Mouse (Mus musculus): ENCODE measurements at regions not wholly inside any gene's neighbourhood (a gene's known extent, or its start where the extent isn't known, plus 50 kb on each side); places are given as distances from the start of the nearest gene placed in this dataset.
"Not testable (repeated sequence)": the region's sequence is repeated elsewhere in the genome, so short reads cannot be mapped to it uniquely, and the experiment has no call there.

DNA sequence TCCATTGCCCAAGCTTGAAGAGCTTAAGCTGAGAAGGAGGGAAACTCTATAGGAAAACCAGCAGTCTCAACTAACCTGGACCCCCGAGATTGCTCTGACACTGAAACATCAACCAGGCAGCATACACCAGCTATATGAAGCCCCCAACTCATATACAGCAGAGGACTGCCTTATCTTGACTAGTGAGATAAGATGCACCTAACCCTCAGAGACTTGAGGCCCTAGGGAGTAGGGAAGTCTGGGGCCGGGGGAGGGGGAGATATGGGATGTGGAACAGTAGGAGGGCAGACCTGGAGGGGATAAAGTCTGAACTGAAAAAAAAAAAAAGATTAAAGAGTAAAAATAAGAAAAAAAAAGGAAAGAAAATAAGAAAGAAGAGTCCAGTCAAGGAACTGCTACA is 540.5 kb upstream of the Pkdcc start:
- H3K9ac ChIP-seq (ENCODE audit: low read length) = no peak overlapping the region
- no peaks in the 10 kb centered on the region for H3K36me3 ChIP-seq (ENCODE audit: control insufficient read depth, insufficient read depth, low read length)

GRCm38 (mm10) chr17:82666557-82666956 is 548.5 kb upstream of the Pkdcc start:
- H3K4me1 ChIP-seq (replicated peaks; ENCODE audit: control insufficient read depth, insufficient read depth); H3K4me2 ChIP-seq (replicated peaks; ENCODE audit: low read depth); H3K4me3 ChIP-seq (ENCODE audit: low read depth, low read length); H3K27me3 ChIP-seq (ENCODE audit: control insufficient read depth, insufficient read depth, low read length); DNase-seq (ENCODE audit: low spot score); ATAC-seq (ENCODE audit: low FRiP score, low TSS enrichment); H3K36me3 ChIP-seq (ENCODE audit: control insufficient read depth, insufficient read depth, low read length); H3K9me3 ChIP-seq (ENCODE audit: control insufficient read depth, low read length); H3K9ac ChIP-seq (ENCODE audit: low read length); H3K27ac ChIP-seq (replicated peaks): not testable (repeated sequence)
- WGBS = 92% methylated on average over 1 of the region's 1 CpGs

More for the DNA sequence above, 540.5 kb upstream of the Pkdcc start:
- Histone ChIP-seq H3K4me3 (ENCODE audit: low read depth, low read length) (no peak overlapping the region), H3K4me2 (replicated peaks; ENCODE audit: low read depth) (no peak overlapping the region), H3K9me3 (ENCODE audit: control insufficient read depth, low read length) (no peaks in the 10 kb centered on the region), H3K4me1 (replicated peaks; ENCODE audit: control insufficient read depth, insufficient read depth) (no peaks in the 10 kb centered on the region), H3K27me3 (ENCODE audit: control insufficient read depth, insufficient read depth, low read length) (no peaks in the 10 kb centered on the region), H3K27ac (replicated peaks) (no peak overlapping the region)
- DNase-seq (ENCODE audit: low spot score) (no peak), ATAC-seq (ENCODE audit: low FRiP score, low TSS enrichment) (no peak)
- TF ChIP-seq EP300 (optimal IDR thresholded peaks at IDR 0.05) = no peak
- no peak for TF ChIP-seq CTCF (IDR thresholded peaks at IDR 0.05; ENCODE audit: low read depth)
- WGBS = 81% methylated on average over 2 of the region's 2 CpGs

DNA sequence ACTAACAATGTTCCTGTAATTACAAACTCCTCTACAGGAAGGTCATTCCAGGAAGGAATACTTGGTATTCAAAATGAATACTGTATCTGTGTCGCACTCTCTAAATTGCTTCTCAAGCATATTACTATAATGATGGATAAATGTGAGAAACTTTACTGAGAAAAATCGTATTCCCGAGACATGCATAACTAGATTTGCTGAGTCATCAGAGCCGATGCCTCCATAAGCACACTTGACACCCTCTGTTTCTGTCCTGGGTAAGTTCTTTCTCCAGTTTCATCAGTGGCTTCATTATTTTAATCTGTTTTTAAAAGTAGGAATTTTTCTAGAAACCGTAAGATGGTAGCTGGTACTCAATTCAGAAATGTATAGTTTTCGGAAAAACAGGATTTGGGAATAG is 550.7 kb upstream of the Pkdcc start:
- TF ChIP-seq EP300 (optimal IDR thresholded peaks at IDR 0.05) = no peak
- no peak for TF ChIP-seq CTCF (IDR thresholded peaks at IDR 0.05; ENCODE audit: low read depth)
- H3K9ac ChIP-seq (ENCODE audit: low read length) = no peak overlapping the region
- H3K36me3 ChIP-seq (ENCODE audit: control insufficient read depth, insufficient read depth, low read length) = no peaks in the 10 kb centered on the region
- H3K27ac ChIP-seq (replicated peaks) = no peak overlapping the region
- H3K4me3 ChIP-seq (ENCODE audit: low read depth, low read length) = no peak overlapping the region
- no peaks in the 10 kb centered on the region for H3K9me3 ChIP-seq (ENCODE audit: control insufficient read depth, low read length)
- H3K4me2 ChIP-seq (replicated peaks; ENCODE audit: low read depth) = no peak overlapping the region
- H3K27me3 ChIP-seq (ENCODE audit: control insufficient read depth, insufficient read depth, low read length) = no peaks in the 10 kb centered on the region
- DNase-seq (ENCODE audit: low spot score) (no peak), ATAC-seq (ENCODE audit: low FRiP score, low TSS enrichment) (no peak)
- 92% methylated on average over 6 of the region's 6 CpGs for WGBS
- H3K4me1 ChIP-seq (replicated peaks; ENCODE audit: control insufficient read depth, insufficient read depth) = no peaks in the 10 kb centered on the region

- ATAC-seq (ENCODE audit: low FRiP score, low TSS enrichment) = no peak
- no peak for TF ChIP-seq CTCF (IDR thresholded peaks at IDR 0.05; ENCODE audit: low read depth)
- no peak for TF ChIP-seq EP300 (optimal IDR thresholded peaks at IDR 0.05)
- Histone ChIP-seq H3K4me3 (ENCODE audit: low read depth, low read length) (no peak overlapping the region), H3K9ac (ENCODE audit: low read length) (no peak overlapping the region), H3K4me2 (replicated peaks; ENCODE audit: low read depth) (no peak overlapping the region), H3K27ac (replicated peaks) (no peak overlapping the region), H3K9me3 (ENCODE audit: control insufficient read depth, low read length) (no peaks in the 10 kb centered on the region), H3K27me3 (ENCODE audit: control insufficient read depth, insufficient read depth, low read length) (no peaks in the 10 kb centered on the region), H3K4me1 (replicated peaks; ENCODE audit: control insufficient read depth, insufficient read depth) (no peaks in the 10 kb centered on the region), H3K36me3 (ENCODE audit: control insufficient read depth, insufficient read depth, low read length) (no peaks in the 10 kb centered on the region)
- 78% methylated on average over 1 of the region's 1 CpGs for WGBS
- no peak for DNase-seq (ENCODE audit: low spot score)
Measured at GRCm38 (mm10) chr17:82636459-82637189, 578.5 kb upstream of the Pkdcc start.

GRCm38 (mm10) chr17:82635849-82636248 is 579.2 kb upstream of the Pkdcc start:
- ATAC-seq (ENCODE audit: low FRiP score, low TSS enrichment) (no peak), DNase-seq (ENCODE audit: low spot score) (no peak)
- no peak for TF ChIP-seq CTCF (IDR thresholded peaks at IDR 0.05; ENCODE audit: low read depth)
- TF ChIP-seq EP300 (optimal IDR thresholded peaks at IDR 0.05) = no peak
- H3K4me3 ChIP-seq (ENCODE audit: low read depth, low read length) = no peak overlapping the region
- H3K4me2 ChIP-seq (replicated peaks; ENCODE audit: low read depth) = no peak overlapping the region
- H3K9me3 ChIP-seq (ENCODE audit: control insufficient read depth, low read length) = no peaks in the 10 kb centered on the region
- no peaks in the 10 kb centered on the region for H3K4me1 ChIP-seq (replicated peaks; ENCODE audit: control insufficient read depth, insufficient read depth)
- H3K9ac ChIP-seq (ENCODE audit: low read length) = no peak overlapping the region
- H3K27ac ChIP-seq (replicated peaks) = no peak overlapping the region
- H3K27me3 ChIP-seq (ENCODE audit: control insufficient read depth, insufficient read depth, low read length) = no peaks in the 10 kb centered on the region
- WGBS = 64% methylated on average over 4 of the region's 4 CpGs
- no peaks in the 10 kb centered on the region for H3K36me3 ChIP-seq (ENCODE audit: control insufficient read depth, insufficient read depth, low read length)

DNA sequence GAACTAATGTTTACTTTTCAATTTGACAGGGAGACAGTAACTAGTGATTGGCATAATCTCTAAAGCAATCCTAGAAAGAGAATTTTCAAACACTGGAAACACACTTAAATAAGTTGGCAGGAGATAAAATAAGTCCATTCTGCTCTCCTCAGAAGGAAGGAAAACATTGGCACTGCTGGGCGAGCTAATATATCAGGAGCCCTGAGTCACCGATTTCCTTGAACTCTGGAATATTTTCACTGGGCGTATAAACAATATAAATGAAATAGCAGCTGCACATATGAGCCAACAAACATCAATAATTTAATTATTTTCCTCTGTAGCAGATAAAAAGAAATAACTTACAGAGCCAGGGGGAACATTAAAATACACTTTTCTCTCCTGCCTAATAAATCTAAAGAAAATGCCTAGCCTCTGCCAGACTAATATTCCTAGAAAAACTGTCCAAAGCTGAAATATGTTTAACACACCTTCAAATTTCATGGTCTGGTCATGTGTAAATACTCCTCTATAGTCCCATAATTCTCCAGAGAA is 608.4 kb upstream of the Pkdcc start:
- Histone ChIP-seq H3K4me3 (ENCODE audit: low read depth, low read length) (no peak overlapping the region), H3K27me3 (ENCODE audit: control insufficient read depth, insufficient read depth, low read length) (no peaks in the 10 kb centered on the region), H3K9me3 (ENCODE audit: control insufficient read depth, low read length) (no peaks in the 10 kb centered on the region), H3K27ac (replicated peaks) (no peak overlapping the region), H3K36me3 (ENCODE audit: control insufficient read depth, insufficient read depth, low read length) (no peaks in the 10 kb centered on the region), H3K4me1 (replicated peaks; ENCODE audit: control insufficient read depth, insufficient read depth) (no peaks in the 10 kb centered on the region), H3K4me2 (replicated peaks; ENCODE audit: low read depth) (no peak overlapping the region), H3K9ac (ENCODE audit: low read length) (no peak overlapping the region)
- WGBS = 29% methylated on average over 3 of the region's 3 CpGs
- TF ChIP-seq CTCF (IDR thresholded peaks at IDR 0.05; ENCODE audit: low read depth) (no peak), EP300 (optimal IDR thresholded peaks at IDR 0.05) (no peak)
- ATAC-seq (ENCODE audit: low FRiP score, low TSS enrichment) (no peak), DNase-seq (ENCODE audit: low spot score) (no peak)

Data from stomach, postnatal 0 days (tissue).